Mouse (Mus musculus) CH12.LX (cell line): Measurements from ENCODE around the gene Arhgef3. TPM values are rescaled to one million over a fixed set of nuclear protein-coding genes. Genes with fewer than 3 reads are reported as not detected.

Experiments
- DNase-seq: peaks from one replicate; pipeline ENCODE4 v3.0.0-alpha.2; 2013; ENCODE audit errors: extremely low read depth
- H3K27ac ChIP-seq: 2 replicates; pipeline ENCODE4 v1.5.1; 2012; ENCODE audit warnings: low read depth, mild to moderate bottlenecking, control low read depth, moderate library complexity; ENCODE audit not compliant: insufficient read depth
- H3K27me3 ChIP-seq: replicated peaks from 2 replicates; pipeline ENCODE3; 2012; ENCODE audit warnings: inconsistent platforms
- H3K36me3 ChIP-seq, 2 experiments: replicated peaks in 1 of 2; 2 replicates each; pipeline versions ENCODE3 to v1.6.1; 2012; ENCODE audit warnings: inconsistent platforms in 1 of 2, low read length in 1 of 2, mild to moderate bottlenecking in 1 of 2, mixed read lengths in 1 of 2, moderate library complexity in 1 of 2; ENCODE audit not compliant: control insufficient read depth in 1 of 2, insufficient read depth in 1 of 2
- H3K4me1 ChIP-seq, 2 experiments: 2 replicates each; pipeline ENCODE4 v1.6.1; 2012; ENCODE audit warnings: inconsistent platforms in 1 of 2, moderate library complexity in 1 of 2; ENCODE audit not compliant: insufficient read depth in 2 of 2, control insufficient read depth in 1 of 2
- H3K4me2 ChIP-seq: 2 replicates; pipeline ENCODE4 v1.6.1; 2012; ENCODE audit warnings: low read depth, mild to moderate bottlenecking, control low read depth; ENCODE audit not compliant: poor library complexity, insufficient read depth, severe bottlenecking
- H3K4me3 ChIP-seq, 3 experiments: fragments of 150-350 bp in 1 of 3; sonication (generic) in 1 of 3; replicated peaks in 1 of 3; 2 replicates each; pipeline versions ENCODE3 to v1.5.1; 2011 to 2012; ENCODE audit warnings: low read depth in 2 of 3, low read length in 2 of 3, mild to moderate bottlenecking in 2 of 3, moderate library complexity in 2 of 3, control low read depth in 1 of 3, improper control_type of control experiment in 1 of 3, inconsistent platforms in 1 of 3, mixed read lengths in 1 of 3; ENCODE audit not compliant: poor library complexity in 1 of 3
- H3K79me2 ChIP-seq: replicated peaks from 2 replicates; pipeline ENCODE4 v1.6.1; 2012; ENCODE audit warnings: mild to moderate bottlenecking, moderate library complexity; ENCODE audit not compliant: control insufficient read depth, poor library complexity, insufficient read depth, severe bottlenecking; ENCODE audit errors: extremely low read depth
- H3K9ac ChIP-seq: 2 replicates; pipeline ENCODE4 v1.6.1; 2012; ENCODE audit warnings: low read depth, mild to moderate bottlenecking, control low read depth, moderate library complexity; ENCODE audit not compliant: insufficient read depth
- H3K9me3 ChIP-seq: replicated peaks from 2 replicates; pipeline ENCODE3; 2012; ENCODE audit warnings: low read length, inconsistent platforms, mixed read lengths
- BHLHE40 ChIP-seq: IDR thresholded peaks from 2 replicates; pipeline ENCODE4 v1.6.1; 2011; ENCODE audit warnings: mild to moderate bottlenecking, low read depth, low read length, improper control_type of control experiment
- CHD1 ChIP-seq: IDR thresholded peaks from 2 replicates; pipeline ENCODE4 v1.6.1; 2012; ENCODE audit warnings: low read depth, low read length, improper control_type of control experiment, inconsistent platforms
- E2F4 ChIP-seq: IDR thresholded peaks from 2 replicates; pipeline ENCODE4 v1.6.1; 2011; ENCODE audit warnings: low read depth, low read length, improper control_type of control experiment; ENCODE audit not compliant: insufficient replicate concordance
- ELF1 ChIP-seq: IDR thresholded peaks from 2 replicates; pipeline ENCODE4 v1.6.1; 2014; ENCODE audit warnings: low read depth, mild to moderate bottlenecking, inconsistent platforms, low read length, improper control_type of control experiment
- HCFC1 ChIP-seq: IDR thresholded peaks from 2 replicates; pipeline ENCODE4 v1.6.1; 2012; ENCODE audit warnings: low read depth, mild to moderate bottlenecking, inconsistent platforms, low read length, improper control_type of control experiment
- JUND ChIP-seq: conservative IDR thresholded peaks from 2 replicates; pipeline ENCODE4 v1.6.1; 2011; ENCODE audit warnings: low read depth, low read length, improper control_type of control experiment
- MAFK ChIP-seq: IDR thresholded peaks from 2 replicates; pipeline ENCODE4 v1.6.1; 2011; ENCODE audit warnings: low read length, improper control_type of control experiment; ENCODE audit not compliant: insufficient replicate concordance
- MXI1 ChIP-seq: IDR thresholded peaks from 2 replicates; pipeline ENCODE4 v1.6.1; 2011; ENCODE audit warnings: mild to moderate bottlenecking, low read depth, low read length, improper control_type of control experiment
- NRF1 ChIP-seq: IDR thresholded peaks from 2 replicates; pipeline ENCODE4 v1.6.1; 2014; ENCODE audit warnings: low read depth, mild to moderate bottlenecking, inconsistent platforms, low read length, improper control_type of control experiment, moderate library complexity
- TCF12 ChIP-seq: IDR thresholded peaks from 2 replicates; pipeline ENCODE4 v1.6.1; 2014; ENCODE audit warnings: low read depth, mild to moderate bottlenecking, inconsistent platforms, low read length, improper control_type of control experiment
- USF1 ChIP-seq: IDR thresholded peaks from 2 replicates; pipeline ENCODE4 v1.6.1; 2014; ENCODE audit warnings: low read depth, mild to moderate bottlenecking, inconsistent platforms, low read length, improper control_type of control experiment
- ZC3H11A ChIP-seq: IDR thresholded peaks from 2 replicates; pipeline ENCODE4 v1.6.1; 2012; ENCODE audit warnings: low read depth, mild to moderate bottlenecking, inconsistent platforms, low read length, improper control_type of control experiment
- ZNF384 ChIP-seq: IDR thresholded peaks from 2 replicates; pipeline ENCODE4 v1.6.1; 2012; ENCODE audit warnings: low read depth, low read length, improper control_type of control experiment, inconsistent platforms
- dilution Hi-C: fragments of 300-500 bp; cut with MboI; formaldehyde crosslinking; loops from 2 replicates; pipeline ENCODE4 v1.14.3; 2020; ENCODE audit warnings: low sequenced_read_pairs; ENCODE audit not compliant: extremely low pct_unique_long_range_greater_than_20kb, extremely low pct_ligation_motif_present
- in situ Hi-C: fragments of 300-500 bp; cut with MboI; formaldehyde crosslinking; loops from 3 replicates; pipeline ENCODE4 v1.14.3; 2019; ENCODE audit warnings: low sequenced_read_pairs, low pct_ligation_motif_present, low pct_unique_long_range_greater_than_20kb, mixed read lengths
- polyA plus RNA-seq: library from polyadenylated mRNA; unstranded; fragments of >175 nt; gene quantifications from 2 replicates; pipeline ENCODE4 v1.2.1, GENCODE M21; 2012; ENCODE audit warnings: low read depth; ENCODE audit not compliant: insufficient read length
- total RNA-seq, 2 experiments: library from RNA; depleted of rRNA; stranded (reverse); fragments of 300-350 nt in 1 of 2; fragments of >200 nt in 1 of 2; gene quantifications; 2 replicates each; pipeline ENCODE4 v1.2.3; 2012 to 2014

Arhgef3 gene
- 0.51 and 0.67 TPM in 2 replicates for total RNA-seq (2012; rRNA removed)
- total RNA-seq (2014; rRNA removed), result 0.62 and 0.89 TPM in 2 replicates
- 0.61 and 0.64 TPM in 2 replicates for polyA plus RNA-seq

- no peak for DNase-seq
- H3K36me3 ChIP-seq, result no peaks in the 10 kb centered on the region
- peaks cover 0 to 17% of the 10 kb centered on the region in 2 experiments; a peak in 3 of 4 replicates for H3K4me1 ChIP-seq
- H3K4me3 ChIP-seq, result peak within 1 kb of the TSS in 1 of 3 experiments; percentile 57
- dilution Hi-C loops, result no loop called here
- 0 out of 2 replicates have a peak within 1 kb of the TSS, but pooled peaks have one; percentile 2 for H3K9ac ChIP-seq
- no peaks in the 10 kb centered on the region for H3K79me2 ChIP-seq
- H3K9me3 ChIP-seq, result no peaks in the 10 kb centered on the region
- H3K4me2 ChIP-seq, result peak within 1 kb of the TSS; percentile 77
- H3K27ac ChIP-seq, result no peak within 1 kb of the TSS
- in situ Hi-C loops, result loop anchor here (5.0 to 10.0 kb wide), 2 partner anchors 63 to 310 kb away; partner anchors contain the start of gene Fam208a
- TF ChIP-seq USF1 (peak; percentile 46), ELF1 (peak; percentile 41), HCFC1 (no peak), TCF12 (peak; percentile 25; the same call in 1 of the 2 replicates), ZNF384 (no peak), CHD1 (no peak), MXI1 (peak; percentile 36; the same call in 1 of the 2 replicates), JUND (no peak), BHLHE40 (peak; percentile 34)
- TF ChIP-seq, all 38 proteins: peak for 5
- no peaks in the 10 kb centered on the region for H3K27me3 ChIP-seq
Measured at GRCm38 (mm10) chr14:27114362-27115274, at the start of gene Arhgef3. Gene Arhgef3 (plus strand): TSS chr14:27114899.

- H3K9ac ChIP-seq, result no peak overlapping the region
- no peaks in the 10 kb centered on the region for H3K27me3 ChIP-seq
- no peaks in the 10 kb centered on the region for H3K79me2 ChIP-seq
- dilution Hi-C loops (no loop called here), in situ Hi-C loops (no loop called here)
- H3K4me3 ChIP-seq, result no peak overlapping the region
- H3K36me3 ChIP-seq, result no peaks in the 10 kb centered on the region
- H3K4me2 ChIP-seq, result no peak overlapping the region
- H3K9me3 ChIP-seq, result no peaks in the 10 kb centered on the region
- TF ChIP-seq ZC3H11A (no peak), NRF1 (no peak), MAFK (no peak), E2F4 (no peak)
- H3K4me1 ChIP-seq, result peaks cover 0 to 7% of the 10 kb centered on the region in 2 experiments; a peak in 2 of 4 replicates
- H3K27ac ChIP-seq, result no peak overlapping the region
- no peak for DNase-seq
Measured at GRCm38 (mm10) chr14:27066171-27066929, 48.3 kb upstream of the Arhgef3 start.
